Comparison of ENCODE assay signal across 10 mouse cellular contexts in the genomic region with DNA sequence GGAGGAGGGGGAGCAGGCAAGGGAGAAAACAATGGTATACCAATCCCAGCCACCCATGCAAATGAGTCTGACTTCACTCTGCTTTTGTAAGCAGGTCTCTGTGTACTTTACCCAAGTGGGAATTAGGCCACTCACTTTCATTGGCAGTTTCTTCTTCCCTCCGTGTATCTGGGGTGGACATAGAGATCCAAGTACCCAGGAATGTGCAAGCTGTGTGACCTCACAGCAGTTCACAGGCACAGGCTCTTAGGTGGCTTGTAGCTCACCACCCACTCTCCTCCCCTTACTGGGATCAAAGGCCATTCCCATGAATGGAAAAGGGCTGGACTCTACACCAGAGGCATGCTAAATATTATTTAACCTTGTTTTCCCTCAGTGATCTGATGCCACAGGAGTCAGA. TPM values are rescaled to one million over a fixed set of nuclear protein-coding genes. Genes with fewer than 3 reads are reported as not detected.
DNase-seq lines count a peak whose midpoint lies in the region; ATAC-seq and TF ChIP-seq lines count a peak whose summit lies in the region.
"Had no signal": no experiment of that assay in that cellular context is flagged by ENCODE, and none has a peak within 500 bp of the region (broad histone marks: within the 10 kb centered on the region; RNA-seq: fewer than 3 reads in every experiment).

No protein-coding gene starts in this region.

- H3K4me3 ChIP-seq in liver, embryonic 16.5 days (ENCODE audit: low read depth, low read length) = no peak overlapping the region
- H3K4me3 ChIP-seq in forebrain, postnatal 0 days (ENCODE audit: low read depth, low read length) = no peak overlapping the region
- H3K4me3 ChIP-seq: heart, embryonic 15.5 days; midbrain, embryonic 12.5 days had no signal

- TF ChIP-seq CTCF in forebrain, postnatal 0 days (IDR thresholded peaks at IDR 0.05; ENCODE audit: low read depth) = no peak

- H3K36me3 ChIP-seq in liver, embryonic 16.5 days (ENCODE audit: control insufficient read depth, insufficient read depth) = no peaks in the 10 kb centered on the region
- no peaks in the 10 kb centered on the region for H3K36me3 ChIP-seq in forebrain, postnatal 0 days (ENCODE audit: insufficient read depth)
- H3K36me3 ChIP-seq: heart, embryonic 15.5 days; midbrain, embryonic 12.5 days had no signal

- peak; percentile 37 for DNase-seq in embryo, embryonic 10 days (ENCODE audit: low spot score)
- DNase-seq in embryo, embryonic 9.5 days (ENCODE audit: extremely low spot score) = no peak
- DNase-seq in ZHBTc4 (ENCODE audit: low read depth, low spot score) = peak; percentile 38
- DNase-seq in kidney, adult 8-10 months = peak; percentile 81 to 95
- no peak for DNase-seq in heart, adult 8-10 months (ENCODE audit: low spot score)
- no peak for DNase-seq in forebrain, postnatal 0 days

- H3K27ac ChIP-seq in liver, embryonic 16.5 days (ENCODE audit: low read length) = peak overlapping the region; percentile 18; the same call in 1 of the 2 replicates
- H3K27ac ChIP-seq in forebrain, postnatal 0 days (ENCODE audit: low read depth, low read length) = no peak overlapping the region
- H3K27ac ChIP-seq: heart, embryonic 15.5 days; midbrain, embryonic 12.5 days had no signal

- no peak overlapping the region for H3K9ac ChIP-seq in liver, embryonic 16.5 days (ENCODE audit: low read depth, low read length)
- H3K9ac ChIP-seq in forebrain, postnatal 0 days = no peak overlapping the region
- H3K9ac ChIP-seq: heart, embryonic 15.5 days; midbrain, embryonic 12.5 days had no signal

- 8% methylated on average over 1 of the region's 1 CpGs for WGBS in liver, embryonic 16.5 days (ENCODE audit: insufficient replicate concordance)
- 0% methylated on average over 1 of the region's 1 CpGs for WGBS in forebrain, postnatal 0 days

- peaks cover 7% of the 10 kb centered on the region for H3K4me1 ChIP-seq in liver, embryonic 16.5 days (ENCODE audit: control insufficient read depth, low read depth, low read length)
- no peaks in the 10 kb centered on the region for H3K4me1 ChIP-seq in forebrain, postnatal 0 days (ENCODE audit: insufficient read depth)
- H3K4me1 ChIP-seq: heart, embryonic 15.5 days had no signal

- no peak overlapping the region for H3K4me2 ChIP-seq in liver, embryonic 16.5 days (ENCODE audit: low read depth, low read length)
- no peak overlapping the region for H3K4me2 ChIP-seq in forebrain, postnatal 0 days (ENCODE audit: low read depth)
- H3K4me2 ChIP-seq: heart, embryonic 15.5 days; midbrain, embryonic 12.5 days had no signal

- ATAC-seq in liver, embryonic 16.5 days (ENCODE audit: low read depth) = peak; percentile 96
- no peak; the same call in 1 of the 2 replicates for ATAC-seq in frontal cortex, adult (ENCODE audit: low TSS enrichment)
- ATAC-seq in forebrain, postnatal 0 days = no peak

- H3K9me3 ChIP-seq in liver, embryonic 16.5 days (replicated peaks; ENCODE audit: control insufficient read depth, low read length) = no peaks in the 10 kb centered on the region
- H3K9me3 ChIP-seq in forebrain, postnatal 0 days (ENCODE audit: low read length) = no peaks in the 10 kb centered on the region
- H3K9me3 ChIP-seq: heart, embryonic 15.5 days; midbrain, embryonic 12.5 days had no signal

- no peaks in the 10 kb centered on the region for H3K27me3 ChIP-seq in liver, embryonic 16.5 days (ENCODE audit: control insufficient read depth, insufficient read depth, low read depth, low read length)
- no peaks in the 10 kb centered on the region for H3K27me3 ChIP-seq in forebrain, postnatal 0 days (ENCODE audit: insufficient read depth, low read length)
- H3K27me3 ChIP-seq: heart, embryonic 15.5 days; midbrain, embryonic 12.5 days had no signal

RNA-seq across cellular contexts. Expression of gene Larp1, which starts 10.0 kb away (rescaled TPM):
- polyA plus RNA-seq in liver, embryonic 16.5 days (2015; fragmentation: Nextera tagmentation; extraction: Ambion mirVana) = 14.2 and 14.9 TPM in 2 replicates
- 10 to 100 TPM; 61.6 to 70.0 (median 65.1) TPM for total RNA-seq in heart, adult 8-10 months (2022)
- total RNA-seq in forebrain, postnatal 0 days (2014; rRNA removed) = 33.0 and 43.9 TPM in 2 replicates
- 7.6 and 13.3 TPM in 2 replicates for polyA plus RNA-seq in forebrain, postnatal 0 days (2015; fragmentation: Nextera tagmentation; extraction: Ambion mirVana)

Comparison
In these comparisons a context has a peak if more than half of its experiments do, and no peak if none do; other contexts are left out.
1. DNase-seq: peak in embryo, embryonic 10 days (single experiment), ZHBTc4 (single experiment) and kidney, adult 8-10 months (2 of 2); none in embryo, embryonic 9.5 days (single experiment), heart, adult 8-10 months (single experiment) and forebrain, postnatal 0 days (single experiment).